Mouse (Mus musculus): ENCODE results near the gene Camk1d. TPM values are rescaled to one million over a fixed set of nuclear protein-coding genes. Genes with fewer than 3 reads are reported as not detected.
A peak's percentile ranks its signal among the peaks of the same experiment; 100 is the strongest.

Camk1d gene
- polyA plus RNA-seq, 1 experiment from 2014 or later = 7.4 TPM

DNA sequence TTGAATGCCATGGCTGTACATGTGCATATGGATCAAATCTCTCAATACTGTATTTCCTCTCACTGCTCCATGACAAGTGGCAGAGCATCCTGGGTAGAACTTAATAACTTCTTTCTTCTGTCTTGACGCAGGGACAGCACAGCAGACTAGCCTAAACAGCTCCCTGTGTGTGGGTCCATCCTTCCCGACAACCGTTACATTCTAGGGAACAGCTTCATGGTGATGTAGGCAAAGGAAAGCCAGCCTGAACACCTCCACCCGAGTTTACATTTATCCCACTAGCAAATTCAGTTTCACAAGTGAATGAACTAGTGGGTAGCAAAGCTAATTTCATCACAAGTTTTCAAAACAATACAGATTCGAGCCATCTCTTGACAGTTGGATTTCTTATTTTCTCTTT lies 269.0 kb downstream of the Camk1d start:
- 86% methylated on average over 5 of the region's 5 CpGs for WGBS

DNA sequence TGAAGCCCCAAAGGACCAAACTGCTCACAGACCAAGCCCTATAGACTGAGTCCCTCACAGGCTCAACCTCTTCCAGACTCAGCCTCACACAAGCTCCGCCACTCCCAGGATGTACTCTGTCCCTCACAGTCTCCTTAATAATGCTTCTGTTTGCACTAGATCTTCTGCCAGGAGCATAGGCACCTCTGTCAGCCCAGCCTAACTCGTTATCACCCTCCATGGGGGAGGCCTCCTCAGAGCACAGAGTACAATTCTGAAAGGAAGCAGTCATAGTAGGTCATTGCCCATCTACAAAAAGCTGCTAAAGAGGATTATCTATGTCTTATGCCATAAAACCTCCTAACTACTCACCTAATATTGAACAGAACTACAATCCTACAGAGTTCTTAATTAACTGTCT lies 276.6 kb downstream of the Camk1d start:
- ATAC-seq = no peak
- H3K9ac ChIP-seq (ENCODE audit: low read depth, low read length) = no peak overlapping the region
- WGBS = 62% methylated on average over 2 of the region's 2 CpGs
- no peaks in the 10 kb centered on the region for H3K9me3 ChIP-seq (ENCODE audit: control insufficient read depth, low read length)
- H3K4me3 ChIP-seq (ENCODE audit: low read length) = no peak overlapping the region
- no peak overlapping the region for H3K4me2 ChIP-seq (ENCODE audit: low read length)
- no peak overlapping the region for H3K27ac ChIP-seq (ENCODE audit: low read depth, low read length)
- H3K4me1 ChIP-seq (ENCODE audit: control insufficient read depth, insufficient read depth, low read depth, low read length) = no peaks in the 10 kb centered on the region
- H3K27me3 ChIP-seq (replicated peaks; ENCODE audit: control insufficient read depth, insufficient read depth, low read length) = no peaks in the 10 kb centered on the region
- H3K36me3 ChIP-seq (ENCODE audit: control insufficient read depth, insufficient read depth, low read length) = no peaks in the 10 kb centered on the region

More for the DNA sequence above, 269.0 kb downstream of the Camk1d start:
- no peaks in the 10 kb centered on the region for H3K4me1 ChIP-seq (ENCODE audit: control insufficient read depth, insufficient read depth, low read depth, low read length)
- ATAC-seq = no peak
- H3K27ac ChIP-seq (ENCODE audit: low read depth, low read length) = no peak overlapping the region
- H3K4me2 ChIP-seq (ENCODE audit: low read length) = no peak overlapping the region
- no peaks in the 10 kb centered on the region for H3K27me3 ChIP-seq (replicated peaks; ENCODE audit: control insufficient read depth, insufficient read depth, low read length)
- no peak overlapping the region for H3K4me3 ChIP-seq (ENCODE audit: low read length)
- H3K9me3 ChIP-seq (ENCODE audit: control insufficient read depth, low read length) = no peaks in the 10 kb centered on the region
- H3K36me3 ChIP-seq (ENCODE audit: control insufficient read depth, insufficient read depth, low read length) = no peaks in the 10 kb centered on the region
- H3K9ac ChIP-seq (ENCODE audit: low read depth, low read length) = no peak overlapping the region

DNA sequence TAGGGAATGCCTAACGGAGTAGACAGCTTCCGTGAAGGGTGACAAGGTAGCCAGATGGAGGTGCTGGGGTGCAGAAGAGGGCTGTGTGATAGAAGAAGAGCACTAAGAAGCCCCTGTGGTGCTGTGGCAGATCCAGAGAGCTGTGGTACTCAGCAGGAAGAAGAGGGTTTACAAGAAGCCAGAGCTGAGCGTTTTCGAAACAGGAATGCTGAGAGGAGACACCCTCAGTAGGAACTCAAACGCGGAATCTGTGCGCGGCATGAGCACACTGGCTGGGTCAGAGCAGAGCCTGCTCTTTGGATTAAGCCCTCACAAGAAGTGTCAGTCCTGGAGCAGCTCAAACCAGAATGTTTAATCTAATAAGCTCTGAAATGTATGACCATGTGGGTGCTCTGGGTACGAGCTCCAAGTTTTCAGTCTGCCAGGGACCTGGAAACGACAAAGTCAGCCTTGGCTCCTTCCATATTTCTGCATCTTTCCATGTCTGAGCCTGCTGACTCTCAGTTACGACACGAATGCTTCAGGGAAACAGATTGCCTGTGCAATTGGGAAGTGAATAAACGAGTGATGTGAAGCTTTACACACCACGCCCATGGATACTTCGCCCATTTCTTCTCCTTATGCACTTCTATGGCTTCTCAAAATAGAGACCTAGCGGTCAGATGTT lies 278.6 kb downstream of the Camk1d start:
- no peaks in the 10 kb centered on the region for H3K36me3 ChIP-seq (ENCODE audit: control insufficient read depth, insufficient read depth, low read length)
- 80% methylated on average over 16 of the region's 16 CpGs for WGBS
- H3K4me3 ChIP-seq (ENCODE audit: low read length) = no peak overlapping the region
- H3K9ac ChIP-seq (ENCODE audit: low read depth, low read length) = no peak overlapping the region
- ATAC-seq = no peak
- H3K27me3 ChIP-seq (replicated peaks; ENCODE audit: control insufficient read depth, insufficient read depth, low read length) = no peaks in the 10 kb centered on the region
- H3K4me2 ChIP-seq (ENCODE audit: low read length) = no peak overlapping the region
- no peaks in the 10 kb centered on the region for H3K4me1 ChIP-seq (ENCODE audit: control insufficient read depth, insufficient read depth, low read depth, low read length)
- no peaks in the 10 kb centered on the region for H3K9me3 ChIP-seq (ENCODE audit: control insufficient read depth, low read length)
- H3K27ac ChIP-seq (ENCODE audit: low read depth, low read length) = no peak overlapping the region

DNA sequence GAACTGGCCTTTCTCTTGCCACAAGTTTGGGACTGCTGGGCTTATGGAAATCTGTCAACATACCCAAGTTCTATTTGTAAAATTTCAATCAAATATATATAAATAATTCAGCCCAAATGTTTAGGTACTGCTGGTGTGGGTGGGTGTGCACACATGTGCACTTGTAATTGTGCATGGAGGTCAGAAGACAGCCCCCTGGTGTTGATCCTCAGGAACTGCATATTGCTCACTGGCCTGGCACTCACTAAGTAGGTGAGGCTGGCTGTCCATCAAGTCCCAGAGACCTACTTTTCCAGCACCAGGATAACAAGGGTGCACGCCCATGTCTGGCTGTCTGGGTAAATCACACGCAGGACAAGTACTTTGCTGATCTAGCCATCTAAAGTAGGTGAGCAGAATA lies 283.0 kb downstream of the Camk1d start:
- ATAC-seq = no peak
- no peak overlapping the region for H3K4me3 ChIP-seq (ENCODE audit: low read length)

DNA sequence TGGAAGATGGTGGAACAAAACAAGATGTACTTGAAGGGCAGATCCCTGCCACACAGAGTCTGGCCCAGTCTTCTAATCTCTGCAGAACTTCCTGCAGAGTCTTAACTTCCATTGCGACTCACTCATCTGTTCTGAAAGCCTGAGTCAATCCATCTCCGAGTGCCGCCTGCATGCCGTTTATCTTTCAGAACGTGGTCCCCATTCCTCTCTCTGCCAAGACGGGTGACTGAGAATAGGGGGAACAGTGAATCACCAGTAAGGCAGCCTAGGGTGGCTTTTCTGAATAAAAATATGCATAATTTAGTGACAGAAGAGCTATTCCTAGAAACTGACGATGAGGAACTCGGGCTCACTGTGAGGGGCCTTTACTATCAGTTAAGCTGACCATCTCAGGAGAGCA lies 284.4 kb downstream of the Camk1d start:
- no peaks in the 10 kb centered on the region for H3K9me3 ChIP-seq (ENCODE audit: control insufficient read depth, low read length)
- peaks cover 6% of the 10 kb centered on the region; the same call in 1 of the 2 replicates for H3K4me1 ChIP-seq (ENCODE audit: control insufficient read depth, insufficient read depth, low read depth, low read length)
- H3K27me3 ChIP-seq (replicated peaks; ENCODE audit: control insufficient read depth, insufficient read depth, low read length) = no peaks in the 10 kb centered on the region
- 52% methylated on average over 8 of the region's 8 CpGs for WGBS
- no peak overlapping the region for H3K27ac ChIP-seq (ENCODE audit: low read depth, low read length)
- no peak overlapping the region for H3K4me2 ChIP-seq (ENCODE audit: low read length)
- peak; percentile 35; the same call in 1 of the 2 replicates for ATAC-seq
- no peaks in the 10 kb centered on the region for H3K36me3 ChIP-seq (ENCODE audit: control insufficient read depth, insufficient read depth, low read length)
- no peak overlapping the region for H3K9ac ChIP-seq (ENCODE audit: low read depth, low read length)
- no peak overlapping the region for H3K4me3 ChIP-seq (ENCODE audit: low read length)

More for the DNA sequence above, 283.0 kb downstream of the Camk1d start:
- Histone ChIP-seq H3K9ac (ENCODE audit: low read depth, low read length) (no peak overlapping the region), H3K4me2 (ENCODE audit: low read length) (no peak overlapping the region), H3K36me3 (ENCODE audit: control insufficient read depth, insufficient read depth, low read length) (no peaks in the 10 kb centered on the region), H3K27ac (ENCODE audit: low read depth, low read length) (no peak overlapping the region), H3K4me1 (ENCODE audit: control insufficient read depth, insufficient read depth, low read depth, low read length) (peaks cover 5% of the 10 kb centered on the region; the same call in 1 of the 2 replicates), H3K27me3 (replicated peaks; ENCODE audit: control insufficient read depth, insufficient read depth, low read length) (no peaks in the 10 kb centered on the region), H3K9me3 (ENCODE audit: control insufficient read depth, low read length) (no peaks in the 10 kb centered on the region)
- 74% methylated on average over 2 of the region's 2 CpGs for WGBS

DNA sequence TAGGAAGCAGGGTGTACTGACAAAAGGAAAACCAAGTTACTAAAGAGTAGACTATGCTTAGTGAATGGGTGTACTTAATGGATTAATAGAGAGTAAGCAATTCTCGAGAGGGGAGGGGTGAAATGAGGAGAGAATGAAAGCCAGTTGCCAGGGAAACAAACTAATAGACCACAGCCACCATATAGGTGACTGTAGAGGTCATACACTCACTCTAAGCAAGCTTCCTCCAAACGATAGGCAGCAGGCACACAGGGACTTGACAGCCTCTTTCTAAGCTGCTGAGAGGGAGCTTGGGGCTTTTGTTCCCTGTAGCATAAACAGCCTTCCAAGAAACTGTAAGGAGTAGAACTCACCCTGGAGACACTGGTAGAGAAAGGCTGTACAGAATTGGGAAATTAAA lies 288.2 kb downstream of the Camk1d start:
- Histone ChIP-seq H3K4me3 (ENCODE audit: low read length) (no peak overlapping the region), H3K36me3 (ENCODE audit: control insufficient read depth, insufficient read depth, low read length) (no peaks in the 10 kb centered on the region), H3K4me1 (ENCODE audit: control insufficient read depth, insufficient read depth, low read depth, low read length) (peaks cover 6% of the 10 kb centered on the region; the same call in 1 of the 2 replicates), H3K27ac (ENCODE audit: low read depth, low read length) (no peak overlapping the region), H3K9me3 (ENCODE audit: control insufficient read depth, low read length) (no peaks in the 10 kb centered on the region), H3K27me3 (replicated peaks; ENCODE audit: control insufficient read depth, insufficient read depth, low read length) (no peaks in the 10 kb centered on the region), H3K4me2 (ENCODE audit: low read length) (no peak overlapping the region), H3K9ac (ENCODE audit: low read depth, low read length) (no peak overlapping the region)
- 4% methylated on average over 2 of the region's 2 CpGs for WGBS
- ATAC-seq = peak; percentile 62

DNA sequence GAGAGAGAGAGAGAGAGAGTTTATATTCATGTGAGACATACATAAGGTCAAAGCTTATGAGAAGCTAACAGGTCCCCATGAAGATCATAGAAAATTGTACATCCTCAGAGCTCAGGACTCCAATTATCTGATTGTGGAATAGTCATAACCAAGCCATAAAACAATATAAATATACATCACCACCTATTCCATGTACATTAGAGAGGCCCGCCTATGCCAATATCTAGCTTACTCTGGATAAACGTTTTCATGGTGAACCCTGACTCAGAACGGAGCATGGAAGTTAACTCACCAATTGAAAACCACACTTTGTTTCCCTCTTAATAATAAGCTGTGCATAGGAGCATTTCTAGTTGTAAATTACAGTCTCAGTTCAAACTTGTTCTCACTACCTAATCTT lies 288.7 kb downstream of the Camk1d start:
- Histone ChIP-seq H3K36me3 (ENCODE audit: control insufficient read depth, insufficient read depth, low read length) (no peaks in the 10 kb centered on the region), H3K4me1 (ENCODE audit: control insufficient read depth, insufficient read depth, low read depth, low read length) (peaks cover 6% of the 10 kb centered on the region; the same call in 1 of the 2 replicates), H3K9me3 (ENCODE audit: control insufficient read depth, low read length) (no peaks in the 10 kb centered on the region), H3K4me3 (ENCODE audit: low read length) (no peak overlapping the region), H3K27me3 (replicated peaks; ENCODE audit: control insufficient read depth, insufficient read depth, low read length) (no peaks in the 10 kb centered on the region), H3K27ac (ENCODE audit: low read depth, low read length) (no peak overlapping the region), H3K4me2 (ENCODE audit: low read length) (no peak overlapping the region), H3K9ac (ENCODE audit: low read depth, low read length) (no peak overlapping the region)
- 80% methylated on average over 3 of the region's 3 CpGs for WGBS
- ATAC-seq = no peak

DNA sequence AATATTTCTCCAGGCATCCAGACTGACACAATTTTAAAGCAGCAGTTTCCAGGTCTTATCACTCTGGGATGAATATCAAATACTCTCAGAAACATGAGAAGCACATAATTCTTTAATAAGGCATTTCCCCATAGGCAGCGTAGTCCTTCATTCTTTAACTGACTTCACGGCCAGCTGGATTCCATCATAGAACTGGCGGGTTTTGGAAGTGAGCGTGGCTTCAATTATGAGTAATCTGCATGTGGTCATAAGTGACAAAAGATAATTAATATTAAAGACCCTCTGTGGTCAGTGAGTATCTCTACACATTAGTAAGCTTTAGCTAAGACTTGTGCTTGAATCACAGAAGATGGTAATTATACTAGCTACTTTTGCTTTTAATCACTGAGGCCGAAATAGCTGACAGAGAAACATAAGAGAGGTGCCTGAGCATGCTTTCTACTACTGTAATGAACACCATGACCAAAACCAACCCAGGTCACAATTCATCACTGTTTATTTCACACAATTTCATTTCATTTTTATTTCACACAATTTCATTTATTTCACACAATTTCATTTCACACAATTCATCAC lies 293.6 kb downstream of the Camk1d start:
- Histone ChIP-seq H3K4me3 (ENCODE audit: low read length) (no peak overlapping the region), H3K9ac (ENCODE audit: low read depth, low read length) (no peak overlapping the region), H3K4me2 (ENCODE audit: low read length) (no peak overlapping the region), H3K9me3 (ENCODE audit: control insufficient read depth, low read length) (no peaks in the 10 kb centered on the region), H3K27me3 (replicated peaks; ENCODE audit: control insufficient read depth, insufficient read depth, low read length) (no peaks in the 10 kb centered on the region), H3K27ac (ENCODE audit: low read depth, low read length) (no peak overlapping the region), H3K4me1 (ENCODE audit: control insufficient read depth, insufficient read depth, low read depth, low read length) (no peaks in the 10 kb centered on the region), H3K36me3 (ENCODE audit: control insufficient read depth, insufficient read depth, low read length) (no peaks in the 10 kb centered on the region)
- no peak for ATAC-seq
- 56% methylated on average over 5 of the region's 5 CpGs for WGBS

DNA sequence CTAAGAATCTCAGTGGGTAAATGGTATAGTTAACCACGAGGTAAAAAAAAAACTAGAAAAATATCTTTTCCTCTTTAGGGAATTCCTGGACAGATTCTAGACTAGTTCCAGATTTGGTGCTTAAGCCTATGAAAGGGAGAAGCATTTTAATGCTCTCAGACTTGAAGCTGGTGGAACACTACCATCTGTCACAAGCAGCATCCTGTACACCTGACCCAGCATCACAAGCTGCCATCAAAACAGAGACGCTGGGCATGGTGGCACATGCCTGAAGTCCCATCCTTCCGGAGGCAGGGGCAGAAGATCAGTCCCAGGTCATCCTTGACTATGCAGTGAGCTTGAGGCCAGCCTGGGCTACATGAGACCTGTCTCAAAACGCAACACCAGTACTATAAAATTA lies 295.5 kb downstream of the Camk1d start:
- no peaks in the 10 kb centered on the region for H3K9me3 ChIP-seq (ENCODE audit: control insufficient read depth, low read length)
- no peak overlapping the region for H3K4me3 ChIP-seq (ENCODE audit: low read length)
- H3K36me3 ChIP-seq (ENCODE audit: control insufficient read depth, insufficient read depth, low read length) = no peaks in the 10 kb centered on the region
- H3K27ac ChIP-seq (ENCODE audit: low read depth, low read length) = no peak overlapping the region
- H3K4me1 ChIP-seq (ENCODE audit: control insufficient read depth, insufficient read depth, low read depth, low read length) = no peaks in the 10 kb centered on the region
- no peaks in the 10 kb centered on the region for H3K27me3 ChIP-seq (replicated peaks; ENCODE audit: control insufficient read depth, insufficient read depth, low read length)
- ATAC-seq = no peak
- no peak overlapping the region for H3K9ac ChIP-seq (ENCODE audit: low read depth, low read length)
- no peak overlapping the region for H3K4me2 ChIP-seq (ENCODE audit: low read length)
- 79% methylated on average over 4 of the region's 4 CpGs for WGBS

Measured in hindbrain, embryonic 16.5 days (tissue).